Mouse (Mus musculus): ENCODE measurements around the gene Defb42. TPM values are rescaled to one million over a fixed set of nuclear protein-coding genes. Genes with fewer than 3 reads are reported as not detected.
A peak's percentile ranks its signal among the peaks of the same experiment; 100 is the strongest.

Gene Defb42
- polyA plus RNA-seq, 1 experiment = 0.27 TPM

- Histone ChIP-seq H3K27me3 (ENCODE audit: control insufficient read depth, insufficient read depth, low read length) (no peaks in the 10 kb centered on the region), H3K4me3 (ENCODE audit: extremely low read depth, insufficient read depth, insufficient read length) (no peak overlapping the region), H3K4me1 (ENCODE audit: control insufficient read depth, insufficient read depth, insufficient read length) (no peaks in the 10 kb centered on the region), H3K27ac (ENCODE audit: insufficient read depth, low read length) (no peak overlapping the region), H3K36me3 (ENCODE audit: control insufficient read depth, insufficient read depth, low read length) (no peaks in the 10 kb centered on the region)
- TF ChIP-seq CTCF (IDR thresholded peaks at IDR 0.05; ENCODE audit: extremely low read depth, insufficient read depth, insufficient read length, insufficient replicate concordance) (no peak), POLR2A (IDR thresholded peaks at IDR 0.05; ENCODE audit: low read depth, low read length) (no peak)
- no peak for DNase-seq (ENCODE audit: low read depth in 1 of 2, low spot score in 2 of 2)
- 57% methylated on average over 6 of the region's 6 CpGs for WGBS
Observed at GRCm38 (mm10) chr14:63020524-63021156, 26.2 kb upstream of the Defb42 start.

GRCm38 (mm10) chr14:63049910-63050370 is 3.1 kb downstream of the Defb42 start, which contains the start of gene Defb30:
Defb30 (minus strand) TSS chr14:63049960.
- H3K36me3 ChIP-seq (ENCODE audit: control insufficient read depth, insufficient read depth, low read length) = no peaks in the 10 kb centered on the region
- H3K4me3 ChIP-seq (ENCODE audit: extremely low read depth, insufficient read depth, insufficient read length) = no peak within 1 kb of the TSS
- H3K27me3 ChIP-seq (ENCODE audit: control insufficient read depth, insufficient read depth, low read length) = no peaks in the 10 kb centered on the region
- TF ChIP-seq POLR2A (IDR thresholded peaks at IDR 0.05; ENCODE audit: low read depth, low read length) (no peak), CTCF (IDR thresholded peaks at IDR 0.05; ENCODE audit: extremely low read depth, insufficient read depth, insufficient read length, insufficient replicate concordance) (no peak)
- no peak within 1 kb of the TSS for H3K27ac ChIP-seq (ENCODE audit: insufficient read depth, low read length)
- DNase-seq (ENCODE audit: low read depth in 1 of 2, low spot score in 2 of 2) = no peak
- no peaks in the 10 kb centered on the region for H3K4me1 ChIP-seq (ENCODE audit: control insufficient read depth, insufficient read depth, insufficient read length)
- WGBS = 76% methylated on average over 14 of the region's 14 CpGs

GRCm38 (mm10) chr14:63050769-63051168 is 4.0 kb downstream of the Defb42 start:
- Histone ChIP-seq H3K4me3 (ENCODE audit: extremely low read depth, insufficient read depth, insufficient read length) (no peak overlapping the region), H3K27me3 (ENCODE audit: control insufficient read depth, insufficient read depth, low read length) (no peaks in the 10 kb centered on the region), H3K4me1 (ENCODE audit: control insufficient read depth, insufficient read depth, insufficient read length) (no peaks in the 10 kb centered on the region), H3K27ac (ENCODE audit: insufficient read depth, low read length) (no peak overlapping the region), H3K36me3 (ENCODE audit: control insufficient read depth, insufficient read depth, low read length) (no peaks in the 10 kb centered on the region)
- no peak for TF ChIP-seq POLR2A (IDR thresholded peaks at IDR 0.05; ENCODE audit: low read depth, low read length)
- TF ChIP-seq CTCF (IDR thresholded peaks at IDR 0.05; ENCODE audit: extremely low read depth, insufficient read depth, insufficient read length, insufficient replicate concordance) = peak; percentile 62; the same call in 1 of the 2 replicates
- 24% methylated on average over 5 of the region's 5 CpGs for WGBS
- peak; percentile 4 to 42 for DNase-seq (ENCODE audit: low read depth in 1 of 2, low spot score in 2 of 2)

- DNase-seq (ENCODE audit: low read depth in 1 of 2, low spot score in 2 of 2) = no peak
- Histone ChIP-seq H3K4me3 (ENCODE audit: extremely low read depth, insufficient read depth, insufficient read length) (no peak overlapping the region), H3K4me1 (ENCODE audit: control insufficient read depth, insufficient read depth, insufficient read length) (no peaks in the 10 kb centered on the region), H3K27ac (ENCODE audit: insufficient read depth, low read length) (no peak overlapping the region), H3K27me3 (ENCODE audit: control insufficient read depth, insufficient read depth, low read length) (no peaks in the 10 kb centered on the region), H3K36me3 (ENCODE audit: control insufficient read depth, insufficient read depth, low read length) (no peaks in the 10 kb centered on the region)
- no peak for TF ChIP-seq POLR2A (IDR thresholded peaks at IDR 0.05; ENCODE audit: low read depth, low read length)
- TF ChIP-seq CTCF (IDR thresholded peaks at IDR 0.05; ENCODE audit: extremely low read depth, insufficient read depth, insufficient read length, insufficient replicate concordance) = no peak
- WGBS = 61% methylated on average over 6 of the region's 6 CpGs
Observed at GRCm38 (mm10) chr14:63054729-63055128, 7.9 kb downstream of the Defb42 start.

GRCm38 (mm10) chr14:63060361-63060760 is 13.6 kb downstream of the Defb42 start:
- WGBS = 84% methylated on average over 10 of the region's 10 CpGs
- no peak for TF ChIP-seq CTCF (IDR thresholded peaks at IDR 0.05; ENCODE audit: extremely low read depth, insufficient read depth, insufficient read length, insufficient replicate concordance)
- TF ChIP-seq POLR2A (IDR thresholded peaks at IDR 0.05; ENCODE audit: low read depth, low read length) = no peak
- no peak for DNase-seq (ENCODE audit: low read depth in 1 of 2, low spot score in 2 of 2)
- no peaks in the 10 kb centered on the region for H3K4me1 ChIP-seq (ENCODE audit: control insufficient read depth, insufficient read depth, insufficient read length)
- no peaks in the 10 kb centered on the region for H3K36me3 ChIP-seq (ENCODE audit: control insufficient read depth, insufficient read depth, low read length)
- H3K27me3 ChIP-seq (ENCODE audit: control insufficient read depth, insufficient read depth, low read length) = no peaks in the 10 kb centered on the region
- no peak overlapping the region for H3K4me3 ChIP-seq (ENCODE audit: extremely low read depth, insufficient read depth, insufficient read length)
- no peak overlapping the region for H3K27ac ChIP-seq (ENCODE audit: insufficient read depth, low read length)

GRCm38 (mm10) chr14:63062184-63062583 is 15.4 kb downstream of the Defb42 start:
- 82% methylated on average over 2 of the region's 2 CpGs for WGBS
- Histone ChIP-seq H3K27ac (ENCODE audit: insufficient read depth, low read length) (no peak overlapping the region), H3K4me3 (ENCODE audit: extremely low read depth, insufficient read depth, insufficient read length) (no peak overlapping the region), H3K27me3 (ENCODE audit: control insufficient read depth, insufficient read depth, low read length) (no peaks in the 10 kb centered on the region), H3K36me3 (ENCODE audit: control insufficient read depth, insufficient read depth, low read length) (no peaks in the 10 kb centered on the region), H3K4me1 (ENCODE audit: control insufficient read depth, insufficient read depth, insufficient read length) (no peaks in the 10 kb centered on the region)
- TF ChIP-seq CTCF (IDR thresholded peaks at IDR 0.05; ENCODE audit: extremely low read depth, insufficient read depth, insufficient read length, insufficient replicate concordance) = no peak
- no peak for TF ChIP-seq POLR2A (IDR thresholded peaks at IDR 0.05; ENCODE audit: low read depth, low read length)
- DNase-seq (ENCODE audit: low read depth in 1 of 2, low spot score in 2 of 2) = no peak

- Histone ChIP-seq H3K4me3 (ENCODE audit: extremely low read depth, insufficient read depth, insufficient read length) (no peak overlapping the region), H3K36me3 (ENCODE audit: control insufficient read depth, insufficient read depth, low read length) (no peaks in the 10 kb centered on the region), H3K4me1 (ENCODE audit: control insufficient read depth, insufficient read depth, insufficient read length) (no peaks in the 10 kb centered on the region), H3K27me3 (ENCODE audit: control insufficient read depth, insufficient read depth, low read length) (no peaks in the 10 kb centered on the region), H3K27ac (ENCODE audit: insufficient read depth, low read length) (no peak overlapping the region)
- WGBS = 87% methylated on average over 5 of the region's 5 CpGs
- DNase-seq (ENCODE audit: low read depth in 1 of 2, low spot score in 2 of 2) = no peak
- TF ChIP-seq CTCF (IDR thresholded peaks at IDR 0.05; ENCODE audit: extremely low read depth, insufficient read depth, insufficient read length, insufficient replicate concordance) (no peak), POLR2A (IDR thresholded peaks at IDR 0.05; ENCODE audit: low read depth, low read length) (no peak)
Observed at GRCm38 (mm10) chr14:63065391-63065790, 18.6 kb downstream of the Defb42 start.

All from spleen, adult 2 months (tissue).